Comparison of ENCODE assay signal across 17 mouse cellular contexts in genomic region chr2:126495832-126496695, GRCm38 (mm10). TPM values are rescaled to one million over a fixed set of nuclear protein-coding genes. Genes with fewer than 3 reads are reported as not detected.
A peak's percentile ranks its signal among the peaks of the same experiment; 100 is the strongest.
DNase-seq lines count a peak whose midpoint lies in the region; TF ChIP-seq lines count a peak whose summit lies in the region.
"Had no signal": no experiment of that assay in that cellular context is flagged by ENCODE, and none has a peak within 500 bp of the region (broad histone marks: within the 10 kb centered on the region; RNA-seq: fewer than 3 reads in every experiment).

No protein-coding gene starts in this region.

- TF ChIP-seq CTCF in spleen, adult 2 months (IDR thresholded peaks at IDR 0.05; ENCODE audit: extremely low read depth, insufficient read depth, insufficient read length, insufficient replicate concordance) = no peak
- TF ChIP-seq CTCF in bone marrow, adult 2 months (IDR thresholded peaks at IDR 0.05; ENCODE audit: control insufficient read depth, insufficient read depth, low read length) = no peak

- WGBS in spleen, adult 2 months = 58% methylated on average over 14 of the region's 14 CpGs
- 42% methylated on average over 14 of the region's 14 CpGs for WGBS in bone marrow, adult 2 months

- H3K27me3 ChIP-seq in spleen, adult 2 months (ENCODE audit: control insufficient read depth, insufficient read depth, low read length) = no peaks in the 10 kb centered on the region
- H3K27me3 ChIP-seq: embryonic facial prominence, embryonic 15.5 days; hindbrain, embryonic 12.5 days; limb, embryonic 12.5 days had no signal

- no peaks in the 10 kb centered on the region for H3K36me3 ChIP-seq in spleen, adult 2 months (ENCODE audit: control insufficient read depth, insufficient read depth, low read length)
- H3K36me3 ChIP-seq: embryonic facial prominence, embryonic 15.5 days; G1E; heart, embryonic 10.5 days; hindbrain, embryonic 12.5 days; limb, embryonic 12.5 days had no signal

- no peak overlapping the region for H3K4me3 ChIP-seq in spleen, adult 2 months (ENCODE audit: extremely low read depth, insufficient read depth, insufficient read length)
- H3K4me3 ChIP-seq in bone marrow, adult 2 months (replicated peaks; ENCODE audit: control insufficient read depth, low read depth, low read length) = peak overlapping the region; percentile 30
- H3K4me3 ChIP-seq: embryonic facial prominence, embryonic 15.5 days; heart, embryonic 10.5 days; hindbrain, embryonic 12.5 days; limb, embryonic 12.5 days; myocyte had no signal

- no peak for DNase-seq in spleen, adult 2 months (ENCODE audit: low read depth in 1 of 2, low spot score in 2 of 2)
- DNase-seq in spleen, postnatal 10 days (ENCODE audit: low spot score in 2 of 2) = no peak
- DNase-seq in naive thymus-derived CD4-positive, alpha-beta T cell, adult 2 months (ENCODE audit: low read depth) = peak; percentile 82
- DNase-seq in cerebellum, adult 9-10 months = no peak
- no peak for DNase-seq in layer of hippocampus, adult 18-20 months (ENCODE audit: low spot score in 2 of 2)
- DNase-seq in cerebellum, adult 11-12 months = no peak
- DNase-seq: cerebellum, postnatal 36 days; kidney, adult 8-10 months; layer of hippocampus, postnatal 36 days; right cerebral cortex, adult 18-20 months had no signal

- H3K4me1 ChIP-seq in spleen, adult 2 months (ENCODE audit: control insufficient read depth, insufficient read depth, insufficient read length) = peaks cover 21% of the 10 kb centered on the region; the same call in 1 of the 2 replicates
- peaks cover 10% of the 10 kb centered on the region for H3K4me1 ChIP-seq in bone marrow, adult 2 months (ENCODE audit: control insufficient read depth, insufficient read depth, low read length)
- H3K4me1 ChIP-seq: embryonic facial prominence, embryonic 15.5 days; heart, embryonic 10.5 days; hindbrain, embryonic 12.5 days had no signal

- TF ChIP-seq POLR2A in spleen, adult 2 months (IDR thresholded peaks at IDR 0.05; ENCODE audit: low read depth, low read length) = no peak
- no peak for TF ChIP-seq POLR2A in bone marrow, adult 2 months (IDR thresholded peaks at IDR 0.05; ENCODE audit: borderline replicate concordance, control insufficient read depth, low read depth, low read length)

- H3K27ac ChIP-seq in spleen, adult 2 months (ENCODE audit: insufficient read depth, low read length) = peak overlapping the region; percentile 54
- peak overlapping the region; percentile 86 for H3K27ac ChIP-seq in bone marrow, adult 2 months (ENCODE audit: control insufficient read depth, insufficient read depth, low read depth, low read length, poor library complexity)
- H3K27ac ChIP-seq: embryonic facial prominence, embryonic 15.5 days; heart, embryonic 10.5 days; hindbrain, embryonic 12.5 days; limb, embryonic 12.5 days had no signal

RNA-seq across cellular contexts. Expression of gene Atp8b4, which starts 4.4 kb away (rescaled TPM):
- 2.1 and 2.5 TPM in 2 replicates for polyA plus RNA-seq in spleen, adult 2 months (2012; rRNA removed)
- polyA plus RNA-seq in bone marrow, adult 2 months (2011; ENCODE audit: insufficient read depth, insufficient read length, low replicate concordance, missing spikeins) = 8.3 and 25.1 TPM in 2 replicates
- not detected for total RNA-seq in layer of hippocampus, adult 18-20 months (2021)
- total RNA-seq: layer of hippocampus, postnatal 36 days had no signal

RNA-seq across cellular contexts. Expression of gene Slc27a2, which starts 56.1 kb away (rescaled TPM):
- 0.31 and 0.57 TPM in 2 replicates for polyA plus RNA-seq in spleen, adult 2 months (2012; rRNA removed)
- polyA plus RNA-seq in bone marrow, adult 2 months (2011; ENCODE audit: insufficient read depth, insufficient read length, low replicate concordance, missing spikeins) = 0.77 and 13.0 TPM in 2 replicates
- 10 to 100 TPM; 13.9 to 14.2 TPM for total RNA-seq in layer of hippocampus, adult 18-20 months (2021)
- polyA plus RNA-seq: G1E, myocyte had no signal
